Mouse (Mus musculus): ENCODE results near the gene Dnase2a. TPM values are rescaled to one million over a fixed set of nuclear protein-coding genes. Genes with fewer than 3 reads are reported as not detected.

Dnase2a gene
- polyA plus RNA-seq (2014; fragmentation: Nextera tagmentation; extraction: Ambion mirVana): 8.2 and 8.6 TPM in 2 replicates

- H3K27ac ChIP-seq (replicated peaks; ENCODE audit: low read depth, low read length): no peak within 1 kb of the TSS
- peak; percentile 90 for ATAC-seq (ENCODE audit: insufficient number of reproducible peaks, low FRiP score, low TSS enrichment, low read depth)
- H3K27me3 ChIP-seq (ENCODE audit: control insufficient read depth, insufficient read depth, low read length): peaks cover 34% of the 10 kb centered on the region
- peak; percentile 97 for DNase-seq (ENCODE audit: low spot score)
- H3K4me2 ChIP-seq (ENCODE audit: low read depth, severe bottlenecking): peak within 1 kb of the TSS; percentile 82
- H3K9ac ChIP-seq (ENCODE audit: low read length): peak within 1 kb of the TSS; percentile 73
- no peaks in the 10 kb centered on the region for H3K9me3 ChIP-seq (ENCODE audit: control insufficient read depth, low read length)
- H3K4me3 ChIP-seq (ENCODE audit: low read depth, low read length): peak within 1 kb of the TSS; percentile 50
- no peaks in the 10 kb centered on the region for H3K36me3 ChIP-seq (ENCODE audit: control insufficient read depth, insufficient read depth, low read length)
- WGBS: 1% methylated on average over 43 of the region's 45 CpGs
- H3K4me1 ChIP-seq (ENCODE audit: control insufficient read depth, insufficient read depth, low read length): peaks cover 16% of the 10 kb centered on the region
Observed at GRCm38 (mm10) chr8:84908421-84909161, at the start of gene Dnase2a. TSS of gene Dnase2a (plus strand) at chr8:84908560.

GRCm38 (mm10) chr8:84871376-84872308 is 36.7 kb upstream of the Dnase2a start, which contains the start of gene Syce2:
TSS of gene Syce2 (plus strand) at chr8:84872111.
- DNase-seq (ENCODE audit: low spot score) (peak; percentile 83), ATAC-seq (ENCODE audit: insufficient number of reproducible peaks, low FRiP score, low TSS enrichment, low read depth) (peak; percentile 38; the same call in 1 of the 2 replicates)
- 16% methylated on average over 39 of the region's 46 CpGs for WGBS
- H3K9me3 ChIP-seq (ENCODE audit: control insufficient read depth, low read length): no peaks in the 10 kb centered on the region
- peaks cover 15% of the 10 kb centered on the region; the same call in 1 of the 2 replicates for H3K4me1 ChIP-seq (ENCODE audit: control insufficient read depth, insufficient read depth, low read length)
- peak within 1 kb of the TSS; percentile 69 for H3K9ac ChIP-seq (ENCODE audit: low read length)
- peak within 1 kb of the TSS; percentile 39 for H3K4me3 ChIP-seq (ENCODE audit: low read depth, low read length)
- peak within 1 kb of the TSS; percentile 47; the same call in 1 of the 2 replicates for H3K27ac ChIP-seq (replicated peaks; ENCODE audit: low read depth, low read length)
- H3K27me3 ChIP-seq (ENCODE audit: control insufficient read depth, insufficient read depth, low read length): no peaks in the 10 kb centered on the region
- peaks cover 14% of the 10 kb centered on the region; the same call in 1 of the 2 replicates for H3K36me3 ChIP-seq (ENCODE audit: control insufficient read depth, insufficient read depth, low read length)
- H3K4me2 ChIP-seq (ENCODE audit: low read depth, severe bottlenecking): peak within 1 kb of the TSS; percentile 91

- peak; percentile 61 for DNase-seq (ENCODE audit: low spot score)
- Histone ChIP-seq H3K4me3 (ENCODE audit: low read depth, low read length) (peak overlapping the region; percentile 39), H3K27me3 (ENCODE audit: control insufficient read depth, insufficient read depth, low read length) (no peaks in the 10 kb centered on the region), H3K4me2 (ENCODE audit: low read depth, severe bottlenecking) (peak overlapping the region; percentile 91), H3K9ac (ENCODE audit: low read length) (peak overlapping the region; percentile 69), H3K9me3 (ENCODE audit: control insufficient read depth, low read length) (no peaks in the 10 kb centered on the region), H3K27ac (replicated peaks; ENCODE audit: low read depth, low read length) (peak overlapping the region; percentile 47; the same call in 1 of the 2 replicates), H3K4me1 (ENCODE audit: control insufficient read depth, insufficient read depth, low read length) (peaks cover 15% of the 10 kb centered on the region; the same call in 1 of the 2 replicates), H3K36me3 (ENCODE audit: control insufficient read depth, insufficient read depth, low read length) (peaks cover 11% of the 10 kb centered on the region; the same call in 1 of the 2 replicates)
- 3% methylated on average over 54 of the region's 54 CpGs for WGBS
- ATAC-seq (ENCODE audit: insufficient number of reproducible peaks, low FRiP score, low TSS enrichment, low read depth): peak; percentile 20; the same call in 1 of the 2 replicates
Observed at GRCm38 (mm10) chr8:84872309-84872965, 35.9 kb upstream of the Dnase2a start.

DNA sequence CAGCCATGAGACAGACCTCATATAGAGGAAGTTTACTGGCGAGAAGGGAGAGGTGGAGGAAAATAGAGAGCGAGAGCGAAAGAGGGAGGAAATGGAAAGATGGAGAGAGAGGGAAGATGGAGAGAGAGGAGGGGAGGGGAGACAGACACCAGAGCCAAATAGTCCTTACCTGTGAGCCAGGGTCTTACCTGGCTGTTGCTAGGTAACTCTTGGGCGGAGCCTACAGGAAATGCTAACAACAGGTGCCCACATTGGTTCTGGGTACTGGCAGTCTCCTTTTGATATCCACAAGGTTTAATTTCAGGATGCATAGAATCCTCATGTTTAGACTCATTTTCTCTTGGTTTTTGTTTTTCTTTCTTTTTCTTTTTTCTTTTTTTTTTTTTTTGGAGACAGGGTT is 35.3 kb upstream of the Dnase2a start:
- WGBS: 61% methylated on average over 4 of the region's 4 CpGs
- Histone ChIP-seq H3K36me3 (ENCODE audit: control insufficient read depth, insufficient read depth, low read length) (0 out of 2 replicates have a peak, but pooled peaks cover 7% of the 10 kb centered on the region), H3K4me2 (ENCODE audit: low read depth, severe bottlenecking) (peak overlapping the region; percentile 91), H3K27me3 (ENCODE audit: control insufficient read depth, insufficient read depth, low read length) (no peaks in the 10 kb centered on the region), H3K27ac (replicated peaks; ENCODE audit: low read depth, low read length) (no peak overlapping the region), H3K9ac (ENCODE audit: low read length) (no peak overlapping the region; the same call in 1 of the 2 replicates), H3K4me3 (ENCODE audit: low read depth, low read length) (peak overlapping the region; percentile 39), H3K4me1 (ENCODE audit: control insufficient read depth, insufficient read depth, low read length) (peaks cover 15% of the 10 kb centered on the region; the same call in 1 of the 2 replicates), H3K9me3 (ENCODE audit: control insufficient read depth, low read length) (no peaks in the 10 kb centered on the region)
- DNase-seq (ENCODE audit: low spot score): no peak
- no peak for ATAC-seq (ENCODE audit: insufficient number of reproducible peaks, low FRiP score, low TSS enrichment, low read depth)

GRCm38 (mm10) chr8:84874339-84874738 is 34.0 kb upstream of the Dnase2a start:
- Histone ChIP-seq H3K27ac (replicated peaks; ENCODE audit: low read depth, low read length) (no peak overlapping the region), H3K36me3 (ENCODE audit: control insufficient read depth, insufficient read depth, low read length) (0 out of 2 replicates have a peak, but pooled peaks cover 2% of the 10 kb centered on the region), H3K9ac (ENCODE audit: low read length) (no peak overlapping the region), H3K27me3 (ENCODE audit: control insufficient read depth, insufficient read depth, low read length) (no peaks in the 10 kb centered on the region), H3K4me3 (ENCODE audit: low read depth, low read length) (no peak overlapping the region), H3K9me3 (ENCODE audit: control insufficient read depth, low read length) (no peaks in the 10 kb centered on the region), H3K4me2 (ENCODE audit: low read depth, severe bottlenecking) (no peak overlapping the region), H3K4me1 (ENCODE audit: control insufficient read depth, insufficient read depth, low read length) (peaks cover 15% of the 10 kb centered on the region; the same call in 1 of the 2 replicates)
- 89% methylated on average over 3 of the region's 3 CpGs for WGBS
- DNase-seq (ENCODE audit: low spot score): no peak
- ATAC-seq (ENCODE audit: insufficient number of reproducible peaks, low FRiP score, low TSS enrichment, low read depth): no peak

- no peak for DNase-seq (ENCODE audit: low spot score)
- no peak for ATAC-seq (ENCODE audit: insufficient number of reproducible peaks, low FRiP score, low TSS enrichment, low read depth)
- 77% methylated on average over 3 of the region's 3 CpGs for WGBS
- Histone ChIP-seq H3K36me3 (ENCODE audit: control insufficient read depth, insufficient read depth, low read length) (no peaks in the 10 kb centered on the region), H3K9ac (ENCODE audit: low read length) (no peak overlapping the region), H3K4me1 (ENCODE audit: control insufficient read depth, insufficient read depth, low read length) (peaks cover 6% of the 10 kb centered on the region; the same call in 1 of the 2 replicates), H3K4me3 (ENCODE audit: low read depth, low read length) (no peak overlapping the region), H3K27ac (replicated peaks; ENCODE audit: low read depth, low read length) (no peak overlapping the region), H3K9me3 (ENCODE audit: control insufficient read depth, low read length) (no peaks in the 10 kb centered on the region), H3K27me3 (ENCODE audit: control insufficient read depth, insufficient read depth, low read length) (no peaks in the 10 kb centered on the region), H3K4me2 (ENCODE audit: low read depth, severe bottlenecking) (no peak overlapping the region)
Observed at GRCm38 (mm10) chr8:84877297-84878035, 30.9 kb upstream of the Dnase2a start.

- 81% methylated on average over 1 of the region's 1 CpGs for WGBS
- H3K4me2 ChIP-seq (ENCODE audit: low read depth, severe bottlenecking): no peak overlapping the region
- no peak overlapping the region for H3K4me3 ChIP-seq (ENCODE audit: low read depth, low read length)
- no peak overlapping the region for H3K27ac ChIP-seq (replicated peaks; ENCODE audit: low read depth, low read length)
- no peaks in the 10 kb centered on the region for H3K9me3 ChIP-seq (ENCODE audit: control insufficient read depth, low read length)
- ATAC-seq (ENCODE audit: insufficient number of reproducible peaks, low FRiP score, low TSS enrichment, low read depth): no peak
- no peaks in the 10 kb centered on the region for H3K36me3 ChIP-seq (ENCODE audit: control insufficient read depth, insufficient read depth, low read length)
- H3K27me3 ChIP-seq (ENCODE audit: control insufficient read depth, insufficient read depth, low read length): no peaks in the 10 kb centered on the region
- DNase-seq (ENCODE audit: low spot score): no peak
- no peak overlapping the region for H3K9ac ChIP-seq (ENCODE audit: low read length)
- no peaks in the 10 kb centered on the region for H3K4me1 ChIP-seq (ENCODE audit: control insufficient read depth, insufficient read depth, low read length)
Observed at GRCm38 (mm10) chr8:84878915-84879314, 29.4 kb upstream of the Dnase2a start.
